In genomic region chrX:10857089-10857488, GRCm38 (mm10) we compare ENCODE assay signal across 19 mouse cellular contexts.
DNase-seq lines count a peak whose midpoint lies in the region; ATAC-seq and TF ChIP-seq lines count a peak whose summit lies in the region.
"Had no signal": no experiment of that assay in that cellular context is flagged by ENCODE, and none has a peak within 500 bp of the region (broad histone marks: within the 10 kb centered on the region; RNA-seq: fewer than 3 reads in every experiment).

No protein-coding gene starts in this region.

- H3K79me2 ChIP-seq in heart, adult 2 months (replicated peaks; ENCODE audit: control insufficient read depth, insufficient read depth, low read length): no peaks in the 10 kb centered on the region

- H3K36me3 ChIP-seq in heart, adult 2 months (ENCODE audit: control insufficient read depth, insufficient read depth, low read length): no peaks in the 10 kb centered on the region
- H3K36me3 ChIP-seq in heart, embryonic 11.5 days (ENCODE audit: control insufficient read depth, insufficient read depth, low read length): no peaks in the 10 kb centered on the region
- no peaks in the 10 kb centered on the region for H3K36me3 ChIP-seq in kidney, postnatal 0 days (ENCODE audit: insufficient read depth, low read length)
- H3K36me3 ChIP-seq in kidney, embryonic 15.5 days: no peaks in the 10 kb centered on the region
- no peaks in the 10 kb centered on the region for H3K36me3 ChIP-seq in lung, postnatal 0 days (ENCODE audit: insufficient read depth, low read length)
- H3K36me3 ChIP-seq: forebrain, embryonic 15.5 days; hindbrain, embryonic 12.5 days; stomach, embryonic 15.5 days had no signal

- 45% methylated on average over 6 of the region's 6 CpGs for WGBS in heart, adult 2 months
- WGBS in heart, embryonic 11.5 days (ENCODE audit: insufficient replicate concordance): 59% methylated on average over 6 of the region's 6 CpGs
- WGBS in kidney, postnatal 0 days: 57% methylated on average over 6 of the region's 6 CpGs
- 58% methylated on average over 6 of the region's 6 CpGs for WGBS in kidney, embryonic 15.5 days
- 37% methylated on average over 6 of the region's 6 CpGs for WGBS in lung, postnatal 0 days

- no peak overlapping the region for H3K9ac ChIP-seq in heart, adult 2 months (ENCODE audit: low read depth, low read length)
- H3K9ac ChIP-seq in heart, embryonic 11.5 days (ENCODE audit: low read depth, low read length): no peak overlapping the region
- no peak overlapping the region for H3K9ac ChIP-seq in kidney, postnatal 0 days (ENCODE audit: low read depth, low read length)
- H3K9ac ChIP-seq in kidney, embryonic 15.5 days: no peak overlapping the region
- H3K9ac ChIP-seq in lung, postnatal 0 days (replicated peaks; ENCODE audit: low read depth): no peak overlapping the region
- H3K9ac ChIP-seq: forebrain, embryonic 15.5 days; hindbrain, embryonic 12.5 days; stomach, embryonic 15.5 days had no signal

- peak overlapping the region; percentile 55 for H3K27ac ChIP-seq in heart, adult 2 months
- H3K27ac ChIP-seq in heart, embryonic 11.5 days (ENCODE audit: low read depth, low read length): no peak overlapping the region
- no peak overlapping the region for H3K27ac ChIP-seq in kidney, postnatal 0 days
- H3K27ac ChIP-seq in kidney, embryonic 15.5 days: no peak overlapping the region
- no peak overlapping the region for H3K27ac ChIP-seq in lung, postnatal 0 days (ENCODE audit: low read length)
- H3K27ac ChIP-seq: forebrain, embryonic 15.5 days; hindbrain, embryonic 12.5 days; stomach, embryonic 15.5 days had no signal

- H3K4me3 ChIP-seq in heart, adult 2 months: no peak overlapping the region
- H3K4me3 ChIP-seq in heart, embryonic 11.5 days (ENCODE audit: low read depth, low read length): no peak overlapping the region
- H3K4me3 ChIP-seq in kidney, postnatal 0 days (replicated peaks; ENCODE audit: low read depth, low read length): no peak overlapping the region
- no peak overlapping the region for H3K4me3 ChIP-seq in kidney, embryonic 15.5 days (replicated peaks)
- no peak overlapping the region for H3K4me3 ChIP-seq in lung, postnatal 0 days (ENCODE audit: low read depth, low read length)
- H3K4me3 ChIP-seq: erythroblast, embryonic 14.5 days; forebrain, embryonic 15.5 days; hindbrain, embryonic 12.5 days; stomach, embryonic 15.5 days had no signal

- TF ChIP-seq CTCF in heart, adult 2 months (IDR thresholded peaks at IDR 0.05): no peak
- TF ChIP-seq CTCF in kidney, postnatal 0 days (IDR thresholded peaks at IDR 0.05; ENCODE audit: low read depth): no peak
- TF ChIP-seq CTCF in lung, postnatal 0 days (IDR thresholded peaks at IDR 0.05): no peak

- H3K4me1 ChIP-seq in heart, adult 2 months (ENCODE audit: control insufficient read depth, insufficient read depth, low read length): no peaks in the 10 kb centered on the region
- H3K4me1 ChIP-seq in heart, embryonic 11.5 days (ENCODE audit: control insufficient read depth, insufficient read depth, low read length): no peaks in the 10 kb centered on the region
- H3K4me1 ChIP-seq in kidney, postnatal 0 days (replicated peaks; ENCODE audit: insufficient read depth, low read length): no peaks in the 10 kb centered on the region
- H3K4me1 ChIP-seq in kidney, embryonic 15.5 days: no peaks in the 10 kb centered on the region
- H3K4me1 ChIP-seq in lung, postnatal 0 days (ENCODE audit: insufficient read depth, low read depth, low read length): no peaks in the 10 kb centered on the region
- H3K4me1 ChIP-seq: forebrain, embryonic 15.5 days; hindbrain, embryonic 12.5 days; stomach, embryonic 15.5 days had no signal

- H3K4me2 ChIP-seq in heart, embryonic 11.5 days: no peak overlapping the region
- no peak overlapping the region for H3K4me2 ChIP-seq in kidney, postnatal 0 days (ENCODE audit: low read length)
- H3K4me2 ChIP-seq in kidney, embryonic 15.5 days: no peak overlapping the region
- H3K4me2 ChIP-seq in lung, postnatal 0 days (replicated peaks; ENCODE audit: low read depth, low read length): no peak overlapping the region
- H3K4me2 ChIP-seq: forebrain, embryonic 15.5 days; hindbrain, embryonic 12.5 days; stomach, embryonic 15.5 days had no signal

- intact Hi-C loops in heart, adult 2 months (cut with DNase I): no loop called here

- TF ChIP-seq POLR2A in heart, adult 2 months (IDR thresholded peaks at IDR 0.05; ENCODE audit: insufficient read depth, low read depth, low read length): no peak

- ATAC-seq in heart, embryonic 11.5 days (replicated peaks; ENCODE audit: insufficient number of reproducible peaks, low FRiP score, low TSS enrichment): no peak
- no peak for ATAC-seq in kidney, postnatal 0 days (replicated peaks; ENCODE audit: low FRiP score, low read depth)
- no peak for ATAC-seq in kidney, embryonic 15.5 days (replicated peaks; ENCODE audit: low FRiP score)
- ATAC-seq in lung, postnatal 0 days: no peak
- ATAC-seq: forebrain, embryonic 15.5 days; inflammation-experienced regulatory T-cells, adult 6 months had no signal

- peak in 1 of 2 experiments; percentile 13 for DNase-seq in heart, adult 2 months
- peak; percentile 49 for DNase-seq in kidney, postnatal 0 days (ENCODE audit: low spot score)
- DNase-seq in lung, postnatal 0 days (ENCODE audit: low spot score): peak; percentile 42
- DNase-seq in lung, postnatal 14 days: no peak
- peak; percentile 18 for DNase-seq in skeletal muscle tissue, adult 2 months (ENCODE audit: low read depth, low spot score)
- DNase-seq in spleen, postnatal 10 days (ENCODE audit: low spot score in 2 of 2): no peak
- DNase-seq: adrenal gland, adult 8-10 months; cerebellum, adult 18-20 months; cerebellum, postnatal 36 days; gastrocnemius, postnatal 36 days; liver; spleen, adult 18-20 months had no signal

- TF ChIP-seq EP300 in heart, adult 2 months (IDR thresholded peaks at IDR 0.05; ENCODE audit: insufficient read depth, low read depth, low read length): no peak
- no peak for TF ChIP-seq EP300 in lung, postnatal 0 days (IDR thresholded peaks at IDR 0.05)

- H3K27me3 ChIP-seq in heart, adult 2 months (ENCODE audit: control insufficient read depth, insufficient read depth, low read length): no peaks in the 10 kb centered on the region
- H3K27me3 ChIP-seq in heart, embryonic 11.5 days (ENCODE audit: control insufficient read depth, insufficient read depth, low read length): no peaks in the 10 kb centered on the region
- H3K27me3 ChIP-seq in kidney, postnatal 0 days (ENCODE audit: insufficient read depth, low read length): no peaks in the 10 kb centered on the region
- H3K27me3 ChIP-seq in kidney, embryonic 15.5 days: peaks cover 11% of the 10 kb centered on the region; the same call in 1 of the 2 replicates
- no peaks in the 10 kb centered on the region for H3K27me3 ChIP-seq in lung, postnatal 0 days (replicated peaks; ENCODE audit: insufficient read depth, low read length)
- H3K27me3 ChIP-seq: forebrain, embryonic 15.5 days; hindbrain, embryonic 12.5 days; stomach, embryonic 15.5 days had no signal

- H3K9me3 ChIP-seq in heart, embryonic 11.5 days (replicated peaks; ENCODE audit: control insufficient read depth, low read length): no peaks in the 10 kb centered on the region
- H3K9me3 ChIP-seq in kidney, postnatal 0 days (replicated peaks; ENCODE audit: low read length): no peaks in the 10 kb centered on the region
- H3K9me3 ChIP-seq in kidney, embryonic 15.5 days (replicated peaks): no peaks in the 10 kb centered on the region
- H3K9me3 ChIP-seq in lung, postnatal 0 days (ENCODE audit: low read length): no peaks in the 10 kb centered on the region
- H3K9me3 ChIP-seq: forebrain, embryonic 15.5 days; hindbrain, embryonic 12.5 days; stomach, embryonic 15.5 days had no signal

Comparison
In these comparisons a context has a peak if more than half of its experiments do, and no peak if none do; other contexts are left out.
1. DNase-seq: peak in kidney, postnatal 0 days (single experiment), lung, postnatal 0 days (single experiment) and skeletal muscle tissue, adult 2 months (single experiment); none in lung, postnatal 14 days (single experiment) and spleen, postnatal 10 days (0 of 2).